Mouse (Mus musculus): ENCODE data around the gene Idh3g. TPM values are rescaled to one million over a fixed set of nuclear protein-coding genes. Genes with fewer than 3 reads are reported as not detected.
"Not testable (repeated sequence)": the region's sequence is repeated elsewhere in the genome, so short reads cannot be mapped to it uniquely, and the experiment has no call there.

The Idh3g gene
- total RNA-seq, 2 experiments from 2014 or later = 412 to 482 TPM

DNA sequence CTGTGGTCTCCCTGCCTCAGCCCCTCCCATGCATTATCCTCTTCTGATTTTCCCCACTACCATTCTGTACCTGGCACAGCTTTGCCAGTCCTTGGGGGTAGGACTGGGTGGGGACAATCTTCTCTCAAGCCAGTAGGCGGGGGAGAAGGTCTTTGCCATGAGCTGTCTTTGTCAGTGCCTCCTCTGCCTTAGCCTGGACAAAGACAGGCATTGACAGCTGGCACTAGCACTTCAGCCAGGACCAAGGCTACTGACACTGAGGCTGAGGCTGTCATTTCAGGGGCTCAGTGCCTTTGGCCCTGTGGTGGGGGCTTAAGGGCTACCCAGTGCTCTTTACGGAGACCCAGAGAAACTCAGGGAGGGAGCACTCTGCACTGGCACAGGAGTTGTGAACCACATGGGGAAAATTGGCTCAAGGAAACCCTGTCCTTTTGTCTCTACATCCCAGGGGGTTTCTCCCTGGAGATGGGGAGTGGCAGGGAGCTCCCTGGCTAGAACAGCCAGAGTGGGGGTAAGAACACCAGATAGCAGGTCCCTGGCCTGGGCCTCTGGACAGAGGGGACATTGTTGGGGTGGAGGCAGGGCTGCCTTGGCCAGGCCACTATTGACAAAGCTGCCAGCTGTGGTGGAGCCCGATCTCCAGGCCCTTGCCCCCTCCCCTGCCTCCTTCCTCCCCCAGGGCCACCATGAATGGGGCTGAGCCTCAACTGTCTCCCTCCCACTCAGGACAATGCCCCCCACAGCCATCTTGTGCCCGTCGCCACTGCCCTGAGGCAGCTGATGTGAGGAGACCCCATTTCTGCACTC, 30.2 kb downstream of the Idh3g start, which contains the start of gene Plxnb3:
Gene Plxnb3 (plus strand): TSS at position 757 of the 807 bp plus-strand sequence.
- DNase-seq = no peak

DNA sequence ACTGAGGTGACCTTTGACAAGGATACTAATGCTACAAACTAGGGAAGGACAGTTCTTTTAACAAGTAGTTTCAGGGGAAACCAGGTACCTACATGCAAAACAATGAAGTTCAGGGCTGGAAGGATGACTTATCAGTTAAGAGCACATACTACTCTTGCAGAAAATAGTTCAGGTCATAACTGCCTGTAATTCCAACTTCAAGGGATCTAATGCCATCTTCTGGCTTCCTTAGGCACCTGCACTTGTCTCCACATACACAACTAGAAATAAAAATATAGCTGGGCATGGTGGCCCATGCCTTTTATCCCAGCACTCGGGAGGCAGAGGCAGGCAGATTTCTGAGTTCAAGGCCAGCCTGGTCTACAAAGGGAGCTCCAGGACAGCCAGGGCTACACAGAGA, 37.7 kb downstream of the Idh3g start:
- no peak for DNase-seq

- no peak for DNase-seq
These were observed 41.8 kb downstream of the Idh3g start for GRCm38 (mm10) chrX:73744774-73745481.

- not testable (repeated sequence) for DNase-seq
These were observed 46.9 kb downstream of the Idh3g start for GRCm38 (mm10) chrX:73739841-73740240.

DNA sequence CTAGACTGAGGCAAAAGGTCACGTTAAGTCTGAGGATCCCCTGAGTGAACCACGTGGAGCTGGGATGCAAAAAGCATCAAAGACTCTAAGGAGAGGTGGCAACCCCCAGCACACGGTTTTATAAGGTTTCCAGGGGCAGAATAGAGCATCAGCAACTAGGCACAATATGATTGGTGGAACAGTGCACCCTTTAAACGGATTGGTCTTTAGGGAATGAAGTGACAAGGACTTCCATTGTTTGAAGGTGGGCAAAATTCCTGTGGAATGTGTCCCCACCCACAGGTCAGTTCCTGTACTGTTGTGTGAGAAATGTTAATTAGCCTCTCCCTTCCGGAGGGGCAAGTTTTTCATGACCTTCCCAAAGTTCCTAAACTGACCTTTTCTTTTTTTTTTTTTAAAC, 47.5 kb downstream of the Idh3g start:
- DNase-seq = no peak

- DNase-seq = no peak
These were observed 48.5 kb downstream of the Idh3g start for GRCm38 (mm10) chrX:73738155-73738554.

GRCm38 (mm10) chrX:73730908-73731307, 55.8 kb downstream of the Idh3g start:
- DNase-seq = no peak

Other genes with a start within 250 kb of the Idh3g start
- 1 to 10 TPM in 1 of 2 experiments, under 1 TPM in 1; 0.49 to 2.0 TPM for gene Dusp9, start 147.5 kb downstream of the Idh3g start, total RNA-seq (2021)
- gene Pnck, start 126.8 kb downstream of the Idh3g start, total RNA-seq (2021) = 1 to 10 TPM; 6.9 to 7.0 TPM
- 100 to 1,000 TPM in 1 of 2 experiments, 10 to 100 TPM in 1; 62.6 to 126 TPM for gene Slc6a8, start 113.7 kb downstream of the Idh3g start, total RNA-seq (2021)
- 100 to 1,000 TPM; 278 to 286 TPM for gene Bcap31, start 70.7 kb downstream of the Idh3g start, total RNA-seq (2021)
- 10 to 100 TPM; 21.6 to 31.5 TPM for gene Abcd1, start 70.3 kb downstream of the Idh3g start, total RNA-seq (2021)
- under 1 TPM; 0.30 to 0.66 TPM for gene Plxnb3, start 29.8 kb downstream of the Idh3g start, total RNA-seq (2021)
- gene Srpk3, start 12.5 kb downstream of the Idh3g start, total RNA-seq (2021) = under 1 TPM in 1 of 2 experiments, not detected in 1; 0.33 TPM
- gene Ssr4, start 131 bp upstream of the Idh3g start, total RNA-seq (2021) = 100 to 1,000 TPM; 161 to 166 TPM
- gene Pdzd4, start 38.1 kb upstream of the Idh3g start, total RNA-seq (2021) = 1 to 10 TPM; 2.9 to 4.4 TPM
- not detected for gene Avpr2, start 105.2 kb upstream of the Idh3g start, total RNA-seq (2021)
- gene L1cam, start 109.2 kb upstream of the Idh3g start, total RNA-seq (2021) = 10 to 100 TPM in 1 of 2 experiments, 1 to 10 TPM in 1; 9.8 to 10.0 TPM
- gene Arhgap4, start 135.0 kb upstream of the Idh3g start, total RNA-seq (2021) = 1 to 10 TPM; 2.9 to 3.0 TPM
- gene Naa10, start 135.0 kb upstream of the Idh3g start, total RNA-seq (2021) = 10 to 100 TPM; 76.0 to 85.1 TPM
- 10 to 100 TPM; 16.1 to 23.8 TPM for gene Renbp, start 144.0 kb upstream of the Idh3g start, total RNA-seq (2021)
- 10 to 100 TPM; 56.9 to 57.1 TPM for gene Hcfc1, start 179.5 kb upstream of the Idh3g start, total RNA-seq (2021)
- gene Irak1, start 237.0 kb upstream of the Idh3g start, total RNA-seq (2021) = 100 to 1,000 TPM; 112 to 117 TPM

All from adrenal gland, postnatal 36 days (tissue).